Mouse (Mus musculus) heart, postnatal 36 days (tissue): ENCODE results near the gene Fblim1. TPM values are rescaled to one million over a fixed set of nuclear protein-coding genes. Genes with fewer than 3 reads are reported as not detected.
"Not testable (repeated sequence)": the region's sequence is repeated elsewhere in the genome, so short reads cannot be mapped to it uniquely, and the experiment has no call there.

Experiments
- DNase-seq, 2 experiments: peaks; one replicate each; pipeline ENCODE4 v3.0.0; 2021 to 2022
- intact Hi-C: fragments of 180-260 bp; cut with DNase I; formaldehyde crosslinking; loops from one replicate; pipeline ENCODE4 v1.15.1; 2025
- total RNA-seq, 2 experiments: library from RNA; stranded (reverse); gene quantifications; 2 replicates each; pipeline ENCODE4 v1.2.3; 2021

Fblim1 gene
- total RNA-seq, 2 experiments from 2014 or later: 231 to 294 TPM

GRCm38 (mm10) chr4:141572668-141573358, 33.1 kb downstream of the Fblim1 start:
- DNase-seq: no peak
- intact Hi-C loops: loop anchor here (5.0 kb wide), 1 partner anchor 36 kb away; the partner anchor contains the start of gene Spen

DNA sequence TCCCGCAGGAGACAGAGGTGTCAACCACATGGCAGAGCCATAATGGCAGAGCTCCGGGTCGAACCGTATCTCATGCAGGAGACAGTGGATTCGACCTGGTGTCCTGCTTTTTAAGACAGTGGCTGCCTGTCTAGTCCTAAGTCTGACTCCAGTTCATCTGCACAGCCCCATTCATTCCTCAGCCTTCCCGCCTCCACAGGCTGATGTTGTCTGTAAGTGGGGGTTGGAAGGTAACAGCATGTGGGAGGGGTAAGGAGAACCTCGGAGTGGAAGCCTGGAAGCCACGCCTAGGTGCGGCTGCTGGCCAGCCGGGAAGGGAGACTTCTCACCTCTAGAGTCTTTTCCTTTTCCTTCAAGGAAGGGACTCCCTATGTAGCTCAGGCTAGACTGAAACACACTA, 34.0 kb downstream of the Fblim1 start:
- no peak for DNase-seq
- intact Hi-C loops: loop anchor here (5.0 kb wide), 1 partner anchor 35 kb away; the partner anchor contains the start of gene Spen

DNA sequence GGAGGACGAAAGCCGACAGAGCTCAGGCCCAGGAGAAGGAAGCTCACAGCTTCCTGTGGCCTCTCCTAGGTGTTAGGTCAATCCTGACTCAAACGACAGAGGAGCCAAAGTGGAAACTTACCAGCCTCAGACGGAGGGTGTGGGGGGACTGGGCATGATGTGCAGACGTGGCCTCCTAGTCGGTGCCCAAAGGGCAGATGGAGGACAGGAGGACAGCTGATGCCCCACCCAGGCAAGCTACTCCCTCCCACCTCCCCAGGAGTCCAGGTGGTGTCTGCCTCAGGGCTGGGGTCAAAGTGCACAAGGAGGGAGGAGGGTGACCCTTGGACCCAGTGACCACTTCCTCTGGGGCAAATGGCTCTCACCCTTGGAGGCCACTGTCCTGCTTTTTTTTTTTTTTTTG, 34.6 kb downstream of the Fblim1 start:
- intact Hi-C loops: loop anchor here (5.0 kb wide), 1 partner anchor 34 kb away; the partner anchor contains the start of gene Spen
- no peak for DNase-seq

- intact Hi-C loops: loop anchor here (5.0 kb wide), 1 partner anchor 34 kb away; the partner anchor contains the start of gene Spen
- DNase-seq: no peak
These were observed 35.1 kb downstream of the Fblim1 start for GRCm38 (mm10) chr4:141570821-141571220.

DNA sequence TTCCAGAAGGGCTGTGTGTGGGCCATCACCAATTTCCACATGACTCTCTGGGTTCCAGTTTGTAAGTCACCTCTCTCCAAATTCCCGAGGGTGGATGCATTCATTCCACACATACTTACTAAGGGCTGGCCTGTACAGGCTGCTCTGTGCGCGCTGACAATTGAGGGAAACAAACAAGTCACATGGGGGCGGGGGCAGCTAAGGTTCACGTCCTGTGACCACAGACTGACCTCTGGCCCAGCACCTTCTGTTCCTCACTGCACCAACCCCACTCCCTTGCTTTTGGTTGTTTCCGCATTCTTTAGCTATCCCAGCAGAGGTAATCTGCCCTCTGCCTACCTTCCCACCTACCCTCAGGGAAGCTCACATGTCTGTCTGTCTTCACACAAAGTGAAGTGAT, 35.9 kb downstream of the Fblim1 start:
- DNase-seq: peak; percentile 53
- intact Hi-C loops: loop anchor here (5.0 kb wide), 1 partner anchor 33 kb away; the partner anchor contains the start of gene Spen

DNA sequence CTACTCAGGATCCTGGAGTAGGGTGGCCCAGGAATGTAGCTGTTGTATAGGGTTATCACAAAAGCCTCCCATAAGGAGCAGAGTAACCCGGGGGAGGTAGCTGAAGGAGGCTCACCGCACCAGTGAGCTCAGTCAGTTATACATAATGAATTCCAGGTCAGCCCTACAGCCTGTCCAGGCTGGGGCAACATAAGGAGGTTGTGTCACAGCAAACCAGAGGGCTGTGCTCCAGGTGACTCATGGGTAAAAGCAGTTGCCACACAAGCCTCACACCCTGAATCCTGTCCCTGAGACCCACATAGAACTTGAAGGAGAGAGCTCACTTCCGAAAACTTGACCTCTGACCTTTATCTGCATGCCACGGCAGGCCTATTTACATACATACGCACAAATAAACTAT, 36.9 kb downstream of the Fblim1 start:
- intact Hi-C loops: no loop called here
- no peak for DNase-seq

- intact Hi-C loops, DNase-seq: not testable (repeated sequence)
These were observed 38.7 kb downstream of the Fblim1 start for GRCm38 (mm10) chr4:141567174-141567573.

GRCm38 (mm10) chr4:141566187-141566586, 39.7 kb downstream of the Fblim1 start:
- intact Hi-C loops: no loop called here
- DNase-seq: no peak

DNA sequence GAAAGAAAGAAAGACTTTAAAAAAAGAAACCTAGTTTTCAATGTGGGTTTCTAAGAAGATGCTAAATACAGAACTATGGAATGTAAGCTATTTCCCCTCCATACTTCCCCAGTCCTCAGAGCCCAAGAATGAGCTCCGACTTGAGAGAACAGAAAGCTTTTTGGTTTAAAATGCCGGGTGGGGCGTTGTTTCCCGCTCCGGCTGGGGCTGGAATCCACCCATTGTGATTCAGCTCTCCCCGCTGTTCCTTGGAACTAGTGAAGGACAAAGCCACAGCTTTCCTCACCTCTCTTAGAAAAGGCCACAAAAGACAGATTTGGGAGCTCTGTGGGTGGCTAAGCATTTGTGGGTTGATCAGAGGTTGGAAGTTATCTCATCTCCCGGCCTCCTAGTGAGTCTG, 40.6 kb downstream of the Fblim1 start:
- intact Hi-C loops: no loop called here
- no peak for DNase-seq

DNA sequence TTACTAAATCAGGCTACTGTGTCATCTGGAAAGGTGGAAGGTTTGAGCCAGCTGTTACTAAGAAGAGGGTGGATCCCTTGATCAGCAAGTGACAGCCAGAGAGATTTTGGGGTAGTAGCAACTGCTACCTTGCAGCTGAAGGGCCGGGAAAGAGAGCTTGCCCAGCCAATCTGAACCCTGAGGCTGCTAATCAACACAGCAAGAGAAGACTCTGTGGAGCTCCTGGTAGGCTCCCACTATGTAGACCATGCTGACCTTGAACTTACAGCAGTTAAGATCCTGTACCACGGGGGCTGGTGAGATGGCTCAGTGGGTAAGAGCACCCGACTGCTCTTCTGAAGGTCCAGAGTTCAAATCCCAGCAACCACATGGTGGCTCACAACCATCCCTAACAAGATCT, 41.2 kb downstream of the Fblim1 start:
- intact Hi-C loops: loop anchor here (5.0 kb wide), 1 partner anchor 77 kb away; no protein-coding TSS in a partner anchor
- DNase-seq: no peak

- DNase-seq: no peak
- intact Hi-C loops: loop anchor here (5.0 kb wide), 1 partner anchor 77 kb away; no protein-coding TSS in a partner anchor
These were observed 41.7 kb downstream of the Fblim1 start for GRCm38 (mm10) chr4:141564209-141564608.

DNA sequence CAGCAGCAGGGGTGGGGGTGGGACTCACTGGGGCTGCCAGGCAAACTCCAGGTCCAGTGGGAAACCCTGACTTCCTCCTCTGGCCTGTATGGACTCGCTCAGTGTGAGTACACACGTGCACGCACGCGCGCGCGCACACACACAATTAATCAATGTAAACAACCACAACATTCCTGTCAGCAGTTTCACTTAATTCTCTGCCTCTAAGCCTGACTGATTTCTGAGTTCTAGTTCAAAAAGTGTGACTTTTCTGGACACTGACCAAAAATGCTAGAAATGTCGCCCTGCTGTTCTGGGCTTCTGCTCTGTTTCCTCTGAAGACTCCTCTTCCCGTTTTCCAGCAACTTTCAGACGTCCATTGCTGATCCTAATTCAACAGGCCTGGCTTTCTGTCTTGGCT, 43.6 kb downstream of the Fblim1 start:
- intact Hi-C loops: loop anchor here (5.0 kb wide), 1 partner anchor 75 kb away; no protein-coding TSS in a partner anchor
- no peak for DNase-seq

DNA sequence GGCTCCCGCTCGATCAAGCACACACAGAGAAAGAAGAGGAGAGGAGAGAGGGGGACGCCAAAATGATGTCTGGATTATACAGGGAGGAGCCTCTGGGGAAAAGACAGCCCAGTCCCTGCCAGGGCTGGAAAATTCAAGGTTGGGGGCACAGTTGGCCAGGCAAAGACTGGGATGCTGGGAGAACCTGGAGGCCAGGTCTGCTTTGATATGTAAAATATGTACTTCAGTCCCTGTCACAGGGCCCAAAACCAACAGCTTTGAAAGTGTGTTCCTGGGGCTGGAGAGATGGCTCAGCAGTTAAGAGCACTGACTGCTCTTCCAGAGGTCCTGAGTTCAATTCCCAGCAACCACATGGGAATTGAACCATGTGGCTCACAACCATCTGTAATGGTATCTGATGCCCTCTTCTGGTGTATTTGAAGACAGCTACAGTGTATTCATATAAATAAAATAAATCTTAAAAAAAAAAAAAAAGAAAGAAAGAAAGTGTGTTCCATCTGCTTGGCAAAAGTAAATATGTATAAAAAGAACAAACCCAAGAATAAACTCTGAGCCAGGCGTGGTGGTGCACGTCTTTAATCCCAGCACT, 44.5 kb downstream of the Fblim1 start:
- intact Hi-C loops: loop anchor here (5.0 kb wide), 1 partner anchor 74 kb away; no protein-coding TSS in a partner anchor
- DNase-seq: not testable (repeated sequence)

DNA sequence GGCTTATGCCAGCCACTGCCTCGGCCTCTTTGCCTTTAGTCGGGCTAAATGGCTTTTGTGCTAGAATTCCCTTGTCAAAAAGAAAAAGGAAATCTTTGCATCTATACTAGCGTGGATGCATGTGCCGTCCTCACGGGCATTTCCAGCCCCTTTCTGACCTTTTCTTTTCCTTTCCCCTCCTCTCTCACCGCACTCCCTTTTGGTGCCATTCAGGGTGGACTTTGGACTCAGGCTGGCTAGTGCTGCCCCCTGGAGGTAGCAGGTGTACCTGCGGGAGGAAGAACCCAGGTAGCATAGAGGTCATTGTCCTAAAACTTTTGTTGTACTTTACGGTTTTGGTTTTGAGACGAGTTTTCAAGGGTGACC, 46.0 kb downstream of the Fblim1 start:
- peak in 1 of 2 experiments; percentile 85 for DNase-seq
- intact Hi-C loops: loop anchor here (1.0 to 5.0 kb wide), 4 partner anchors 14 to 129 kb away; partner anchors contain the start of gene Spen

GRCm38 (mm10) chr4:141559131-141559897, 46.6 kb downstream of the Fblim1 start:
- peak; percentile 73 to 85 for DNase-seq
- intact Hi-C loops: loop anchor here (1.0 to 2.0 kb wide), 2 partner anchors 13 to 21 kb away; partner anchors contain the start of gene Spen

DNA sequence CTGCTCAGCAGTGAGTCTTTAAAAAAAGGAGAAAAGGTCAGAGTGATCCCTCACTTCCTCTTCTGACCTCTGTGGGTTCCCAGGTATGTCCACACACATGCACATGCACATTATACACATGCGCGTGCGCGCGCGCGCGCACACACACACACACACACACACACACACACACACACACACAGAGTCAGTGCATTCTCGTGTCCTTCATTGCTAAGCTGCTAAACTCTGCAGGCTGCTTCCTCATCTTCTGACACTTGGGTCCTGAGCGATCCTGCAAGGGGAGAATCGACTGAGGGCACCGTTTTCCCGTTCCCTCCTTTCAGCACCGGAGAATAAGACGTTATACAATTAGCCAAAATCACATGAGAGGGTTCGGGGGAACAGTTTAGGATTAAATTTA, 47.2 kb downstream of the Fblim1 start:
- no peak for DNase-seq
- intact Hi-C loops: loop anchor here (1.0 to 2.0 kb wide), 2 partner anchors 12 to 20 kb away; partner anchors contain the start of gene Spen

DNA sequence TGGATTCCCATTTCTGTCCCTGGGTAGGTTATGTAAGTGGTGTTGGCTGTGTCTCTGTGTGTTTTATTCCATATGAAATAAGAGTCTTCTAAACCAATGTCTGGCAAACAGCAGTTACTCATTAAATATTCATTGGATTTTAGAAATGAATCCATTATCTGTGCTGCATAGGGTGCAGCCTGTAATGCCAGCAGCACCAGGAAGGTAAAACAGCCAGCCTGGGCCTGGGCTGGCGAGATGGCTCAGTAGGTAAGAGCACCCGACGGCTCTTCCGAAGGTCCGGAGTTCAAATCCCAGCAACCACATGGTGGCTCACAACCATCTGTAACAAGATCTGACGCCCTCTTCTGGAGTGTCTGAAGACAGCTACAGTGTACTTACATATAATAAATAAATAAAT, 49.7 kb downstream of the Fblim1 start:
- intact Hi-C loops, DNase-seq: not testable (repeated sequence)

GRCm38 (mm10) chr4:141554255-141554865, 51.5 kb downstream of the Fblim1 start:
- DNase-seq, intact Hi-C loops: not testable (repeated sequence)

DNA sequence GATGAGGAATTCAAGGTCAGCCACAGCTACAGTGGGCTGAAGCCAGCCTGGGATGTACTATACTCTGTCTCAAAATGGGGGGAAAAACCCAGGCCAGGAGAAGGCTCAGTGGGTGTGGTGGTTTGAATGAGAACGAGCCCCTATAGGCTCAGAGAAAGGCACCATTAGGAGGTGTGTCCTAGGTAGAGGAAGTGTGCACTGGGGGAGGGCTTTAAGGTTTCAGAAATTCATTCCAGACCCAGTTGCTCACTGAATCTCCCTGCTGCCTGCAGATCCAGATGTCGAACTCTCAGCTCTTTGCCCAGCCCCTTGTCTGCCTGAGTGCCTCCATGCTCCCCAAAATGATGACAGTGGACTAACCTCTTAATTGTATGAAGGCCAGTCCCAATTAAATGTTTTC, 53.4 kb downstream of the Fblim1 start:
- intact Hi-C loops: no loop called here
- no peak for DNase-seq

DNA sequence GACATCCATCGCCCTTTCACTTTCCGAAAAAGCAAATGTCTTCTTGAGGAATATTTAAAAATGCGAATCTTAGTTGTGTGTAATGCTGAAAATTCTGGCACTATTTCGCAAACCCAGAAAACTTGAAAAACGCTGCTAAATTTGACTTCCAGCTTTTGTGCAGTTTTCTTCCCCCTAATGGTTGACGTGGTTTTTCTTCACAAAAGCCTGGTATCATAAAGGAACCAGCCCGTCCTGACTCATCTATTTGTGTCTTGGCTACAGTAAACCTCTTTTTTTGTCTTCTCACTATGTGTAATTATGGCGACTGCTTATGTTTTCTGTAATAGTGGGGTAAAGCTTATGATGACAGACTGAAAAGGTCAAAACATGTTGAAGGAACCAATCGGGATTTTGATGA, 58.6 kb downstream of the Fblim1 start:
- no peak for DNase-seq
- intact Hi-C loops: no loop called here
